Mouse (Mus musculus) thymus, postnatal 36 days (tissue): Measurements from ENCODE around the gene Rnaset2b.
"Not testable (repeated sequence)": the region's sequence is repeated elsewhere in the genome, so short reads cannot be mapped to it uniquely, and the experiment has no call there.

Experiments used
- DNase-seq, 2 experiments: peaks; one replicate each; pipeline ENCODE4 v3.0.0; 2022; ENCODE audit warnings: mixed read lengths in 2 of 2

Gene Rnaset2b

DNA sequence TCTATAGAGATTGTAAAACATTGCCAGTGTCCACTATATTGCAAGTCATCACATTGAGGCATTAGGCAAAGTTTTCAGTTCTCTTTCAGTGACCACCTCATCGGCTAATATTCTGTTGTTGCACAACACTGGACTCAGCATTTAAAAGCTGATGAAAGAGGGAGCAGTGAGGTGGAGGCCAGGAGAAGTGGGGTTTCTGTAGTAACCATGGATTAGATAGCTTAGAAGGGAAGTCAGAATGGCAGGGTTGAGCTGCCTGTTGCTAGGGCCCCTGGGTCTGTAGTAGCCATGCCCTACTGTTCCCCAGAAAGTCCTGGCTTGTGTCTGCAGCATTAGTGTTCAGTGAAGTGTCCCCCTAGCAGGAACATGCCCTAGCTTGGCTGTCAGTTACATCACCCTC is 15.7 kb downstream of the Rnaset2b start:
- not testable (repeated sequence) for DNase-seq

DNA sequence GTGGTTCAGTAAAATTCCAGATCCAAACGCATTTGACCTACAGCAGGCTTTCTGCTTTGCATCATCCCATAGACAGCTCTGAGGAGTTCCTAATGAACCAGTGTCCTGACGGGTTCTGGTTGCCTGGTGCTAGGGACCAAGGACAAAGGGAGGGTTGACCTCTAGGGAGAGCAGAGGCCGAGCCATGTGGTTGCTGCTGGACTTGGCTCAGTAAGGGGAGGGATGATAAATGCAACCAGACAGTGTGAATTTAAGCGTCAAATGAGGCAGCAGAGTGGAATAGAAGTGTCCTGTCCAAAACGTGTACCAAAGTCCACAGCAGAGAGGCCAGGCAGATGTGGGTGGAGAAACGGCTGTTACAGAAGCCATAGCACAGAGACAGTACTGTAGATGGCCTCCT is 25.1 kb downstream of the Rnaset2b start:
- DNase-seq, result not testable (repeated sequence)

DNA sequence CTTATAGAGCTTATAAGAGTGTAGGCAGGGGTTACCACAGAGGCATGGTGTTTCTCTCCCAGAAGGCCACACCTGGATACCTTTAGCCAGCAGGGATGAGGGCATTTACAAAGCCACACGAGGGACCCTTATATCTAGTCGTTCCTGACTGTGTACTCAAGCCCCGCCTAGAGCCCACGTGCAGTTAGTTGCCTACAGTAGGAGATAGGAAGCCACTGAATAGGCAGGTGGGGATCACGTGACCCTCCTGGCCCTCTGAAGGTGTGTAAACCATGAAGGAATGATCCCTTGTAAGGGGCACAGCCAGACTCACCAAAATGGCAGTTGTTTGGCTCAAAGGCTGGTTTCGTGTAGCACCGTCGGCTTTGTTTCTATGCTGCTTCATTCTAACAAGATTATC is 26.4 kb downstream of the Rnaset2b start:
- DNase-seq, result not testable (repeated sequence)

DNA sequence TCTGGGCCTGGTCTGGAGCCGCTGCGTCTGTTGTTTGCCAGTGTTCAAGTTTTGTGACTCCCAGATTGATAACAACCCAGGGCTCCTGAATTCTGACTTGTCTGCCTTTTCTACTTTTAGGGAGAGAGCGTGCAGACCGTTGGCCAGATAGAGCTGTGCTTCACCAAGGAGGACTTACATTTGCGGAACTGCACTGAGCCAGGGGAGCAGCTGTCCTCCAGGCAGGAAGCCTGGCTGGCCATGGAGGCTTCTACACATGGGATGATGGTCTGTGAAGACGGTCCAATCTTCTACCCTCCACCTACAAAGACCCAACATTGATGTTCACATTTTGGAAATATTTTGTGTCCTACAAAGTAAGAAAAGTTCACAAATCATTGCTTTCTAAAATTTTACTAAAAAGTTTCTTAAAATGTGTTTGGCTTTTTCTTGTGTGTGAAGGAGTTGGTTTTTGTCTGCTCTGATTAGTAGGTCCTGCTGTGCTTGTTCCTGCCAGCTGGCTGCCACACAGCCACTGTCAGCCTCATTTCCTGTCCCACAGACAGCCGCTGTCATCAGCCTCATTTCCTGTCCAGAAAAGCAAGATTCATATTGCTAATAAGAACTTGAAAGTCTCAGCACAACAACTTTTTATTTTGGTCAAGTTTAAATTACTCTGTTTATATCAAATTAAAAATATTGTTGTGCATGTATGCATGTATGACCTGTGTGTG is 27.5 kb downstream of the Rnaset2b start:
- DNase-seq, result not testable (repeated sequence)

DNA sequence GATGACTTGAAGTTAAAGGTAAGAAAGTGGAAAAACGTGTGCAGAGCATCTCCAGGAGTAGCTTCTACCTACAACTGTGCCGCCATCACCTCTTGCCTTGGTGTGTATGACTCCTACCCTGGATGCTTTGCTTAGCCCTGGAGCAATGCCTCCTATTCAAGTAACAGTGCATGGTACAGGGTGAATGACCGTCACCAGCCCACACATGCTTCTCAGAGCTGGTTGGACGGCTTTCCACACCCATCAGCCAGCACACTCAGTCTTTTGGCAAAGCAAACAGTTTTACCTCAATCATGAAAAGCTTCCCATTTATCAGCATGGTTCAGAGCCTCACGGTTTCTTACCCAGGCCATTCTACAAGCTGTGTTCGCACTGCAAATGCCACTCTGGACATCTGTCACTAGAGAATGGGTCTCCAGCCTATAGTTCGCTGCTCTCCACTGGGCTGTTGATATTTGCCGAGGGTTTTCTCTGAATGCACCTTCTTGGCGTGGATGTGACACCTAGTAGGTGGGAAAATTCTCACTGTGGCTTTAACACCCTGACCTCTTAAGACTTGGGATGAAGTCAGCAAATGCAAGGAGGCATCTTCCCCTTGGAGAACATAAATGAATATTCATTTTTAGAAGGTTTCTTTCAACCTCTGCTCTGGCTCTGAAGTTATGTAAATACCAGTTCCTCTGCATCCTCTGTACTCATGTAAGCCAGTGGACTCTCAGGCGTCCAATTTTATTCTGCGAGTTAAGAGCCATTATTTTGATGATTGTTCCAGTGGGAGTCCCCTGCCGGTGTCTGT is 31.6 kb downstream of the Rnaset2b start:
- DNase-seq, result not testable (repeated sequence)

DNA sequence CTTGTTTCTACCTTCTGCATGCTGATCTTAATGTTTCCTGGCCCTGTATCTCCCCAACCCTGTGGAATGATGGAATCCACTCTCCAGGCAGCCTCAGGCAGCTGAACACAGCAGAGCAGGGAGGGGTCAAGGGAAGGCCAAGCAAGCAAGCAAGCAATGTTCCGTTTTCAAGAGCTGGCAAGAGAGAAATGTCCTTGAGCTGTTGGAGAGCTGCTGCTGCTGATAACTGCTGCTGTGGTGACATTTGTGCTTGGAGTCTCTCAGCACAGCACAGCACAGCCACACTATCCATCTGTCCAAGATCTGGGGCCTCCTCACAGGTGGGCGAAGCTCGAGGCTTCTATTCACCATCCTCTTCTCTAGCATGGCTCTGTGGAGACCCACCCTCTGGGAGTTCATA is 33.0 kb downstream of the Rnaset2b start:
- not testable (repeated sequence) for DNase-seq

DNA sequence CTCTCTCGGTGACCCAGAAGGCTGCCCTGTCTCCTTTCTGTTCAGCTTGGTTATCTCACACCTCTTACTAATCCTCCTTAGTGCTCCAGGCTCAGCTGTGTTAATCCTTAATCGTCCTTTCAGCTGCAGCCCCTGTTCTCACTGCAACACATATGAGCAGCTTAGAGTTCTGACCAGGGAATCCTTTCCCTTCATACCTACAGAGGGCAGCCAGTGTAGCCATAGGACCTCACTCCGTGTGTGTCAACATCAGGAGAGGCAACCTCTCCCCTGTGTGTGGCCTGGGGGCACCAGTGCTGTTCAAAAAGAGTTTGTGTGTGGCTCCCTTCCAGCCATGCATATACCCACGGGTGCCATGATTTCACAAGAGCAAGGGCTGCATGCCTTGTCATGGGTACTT is 35.2 kb downstream of the Rnaset2b start:
- not testable (repeated sequence) for DNase-seq

DNA sequence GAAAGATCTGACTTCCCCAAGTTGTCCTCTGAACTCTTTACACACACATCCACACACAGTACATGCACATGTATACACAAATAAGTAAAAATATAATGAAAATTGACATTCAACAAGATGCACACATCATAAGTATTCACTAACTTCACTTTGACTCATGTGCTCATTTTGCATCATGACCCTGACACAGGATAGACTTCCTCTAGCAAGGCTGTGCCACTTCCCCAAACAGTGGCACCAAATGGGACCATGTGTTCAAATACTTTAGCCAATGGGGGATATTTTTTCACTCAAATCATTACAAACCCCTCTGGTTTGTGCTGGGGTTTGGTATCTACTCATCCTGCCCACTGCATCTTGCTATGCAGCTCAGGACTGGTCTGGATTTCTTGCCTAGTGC is 38.5 kb downstream of the Rnaset2b start:
- not testable (repeated sequence) for DNase-seq

DNA sequence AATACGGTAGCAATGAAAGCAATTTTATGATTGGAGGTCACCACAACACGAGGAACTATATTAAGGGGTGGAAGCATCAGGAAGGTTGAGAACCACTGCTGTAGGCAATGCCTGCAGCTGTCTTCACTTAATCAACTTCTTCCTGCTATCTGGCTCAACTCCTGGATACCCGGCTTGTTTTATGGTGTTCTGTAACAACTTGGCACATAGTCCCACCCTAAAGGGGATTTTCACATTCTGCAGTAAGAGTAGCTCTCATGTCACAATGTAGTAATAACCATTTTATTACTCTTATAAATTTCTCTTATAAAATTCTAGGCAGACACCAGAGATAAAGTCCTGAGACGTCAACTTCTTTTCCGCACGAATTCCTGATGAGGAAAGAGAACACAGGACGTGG is 39.0 kb downstream of the Rnaset2b start:
- DNase-seq, result not testable (repeated sequence)

DNA sequence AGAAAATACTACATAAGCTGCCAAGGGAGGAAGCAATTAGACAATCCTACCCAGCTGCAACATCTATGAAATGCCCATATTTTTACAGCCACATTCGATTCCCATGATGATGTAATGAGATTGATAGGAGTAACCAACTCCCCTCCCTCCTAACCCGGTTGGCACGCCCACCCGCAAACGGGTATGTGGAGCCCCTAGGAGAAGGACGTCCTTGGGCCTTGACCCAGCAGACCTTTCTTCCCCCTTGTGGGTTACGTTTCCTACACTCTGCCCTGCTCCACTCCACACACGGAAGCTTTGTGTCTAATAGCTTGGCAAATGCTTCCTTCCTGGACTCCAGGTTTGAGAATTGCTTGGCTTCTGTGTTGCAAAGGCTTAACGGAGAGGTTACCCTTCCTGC is 39.5 kb downstream of the Rnaset2b start:
- DNase-seq, result not testable (repeated sequence)

DNA sequence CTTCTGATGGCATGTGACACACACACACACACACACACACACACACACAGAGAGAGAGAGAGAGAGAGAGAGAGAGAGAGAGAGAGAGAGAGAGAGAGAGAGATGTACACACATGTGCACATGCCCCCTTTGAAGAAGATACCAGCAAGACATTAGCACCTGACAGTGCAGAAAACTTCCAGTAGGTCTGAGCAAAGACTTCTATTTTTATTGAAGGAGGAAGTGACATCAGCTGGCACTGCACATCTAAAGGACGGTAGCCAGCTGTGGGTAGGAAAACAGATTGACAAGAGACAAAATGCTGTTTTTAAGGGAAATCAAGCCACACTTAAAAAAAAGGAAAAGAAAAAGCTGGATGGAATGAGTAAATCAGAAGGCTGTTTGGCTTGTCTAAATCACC is 43.8 kb downstream of the Rnaset2b start:
- not testable (repeated sequence) for DNase-seq

DNA sequence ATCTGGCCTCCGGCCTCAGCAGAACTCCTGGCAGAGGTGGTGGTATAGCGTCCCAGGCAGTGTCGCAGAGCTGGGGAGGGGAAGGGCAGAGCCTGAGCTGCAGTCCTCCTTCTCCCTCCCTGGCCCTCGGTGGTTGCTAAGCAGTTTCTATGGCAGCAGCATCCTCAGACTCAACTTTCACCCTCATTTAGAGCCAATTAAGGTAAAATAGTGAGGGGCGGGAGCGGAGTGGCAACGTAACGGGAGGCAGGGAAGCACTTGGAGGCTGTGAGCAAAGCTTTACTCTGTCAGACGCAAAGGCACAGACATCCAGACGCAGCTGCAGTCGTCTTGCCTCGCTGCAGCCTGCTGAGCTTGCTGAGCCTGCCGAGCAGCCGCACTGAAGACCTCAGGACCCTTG is 54.8 kb downstream of the Rnaset2b start, which contains the start of gene Gm1604a:
Gm1604a (plus strand) TSS at position 312 of the 400 bp plus-strand sequence.
- not testable (repeated sequence) for DNase-seq

DNA sequence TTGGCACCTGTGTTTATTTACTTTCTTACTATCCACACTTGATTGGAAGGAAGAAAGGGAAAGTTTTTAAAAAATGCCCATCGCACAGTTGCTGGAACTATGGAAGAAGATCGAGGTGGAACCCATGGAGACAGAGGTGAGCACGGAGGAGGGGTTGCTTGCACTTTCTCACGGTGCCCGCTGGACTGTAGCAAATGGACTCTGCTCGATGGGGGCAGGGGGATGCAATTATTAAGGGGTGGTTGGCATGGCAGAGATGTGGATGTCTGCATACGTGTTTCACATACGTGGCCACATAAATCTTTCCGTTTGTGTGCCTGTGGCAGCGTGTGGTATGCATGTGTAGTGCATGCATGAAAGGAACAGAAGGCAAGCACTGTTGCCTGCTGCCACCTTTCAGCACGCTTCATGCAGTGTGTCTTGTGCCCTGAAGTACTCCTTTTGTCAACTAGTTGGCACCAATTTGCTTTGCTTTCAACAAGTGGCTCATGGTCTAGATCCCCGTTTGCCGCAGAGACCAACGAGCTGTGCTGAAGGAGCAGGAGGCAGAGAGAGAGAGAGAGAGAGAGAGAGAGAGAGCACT is 55.4 kb downstream of the Rnaset2b start:
- DNase-seq, result not testable (repeated sequence)

DNA sequence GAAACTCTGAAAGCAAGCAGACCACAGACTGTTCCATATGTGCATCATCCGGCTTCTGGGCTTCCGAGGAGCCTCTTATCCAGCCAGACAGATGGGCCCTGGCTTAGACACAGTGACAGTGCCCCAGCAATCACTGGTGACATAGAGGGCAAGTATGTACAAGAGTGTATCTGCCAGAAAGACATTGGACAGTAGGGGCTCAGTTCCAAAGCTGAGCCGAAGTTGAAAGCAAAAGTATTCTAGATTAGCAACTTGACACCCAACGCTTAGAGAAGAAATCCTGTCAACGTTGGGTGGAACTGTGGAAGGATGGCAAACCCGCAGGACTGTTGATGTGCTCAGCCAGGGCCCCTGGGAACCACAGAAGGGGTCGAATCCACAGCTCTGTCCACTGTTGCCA is 59.8 kb downstream of the Rnaset2b start:
- not testable (repeated sequence) for DNase-seq

DNA sequence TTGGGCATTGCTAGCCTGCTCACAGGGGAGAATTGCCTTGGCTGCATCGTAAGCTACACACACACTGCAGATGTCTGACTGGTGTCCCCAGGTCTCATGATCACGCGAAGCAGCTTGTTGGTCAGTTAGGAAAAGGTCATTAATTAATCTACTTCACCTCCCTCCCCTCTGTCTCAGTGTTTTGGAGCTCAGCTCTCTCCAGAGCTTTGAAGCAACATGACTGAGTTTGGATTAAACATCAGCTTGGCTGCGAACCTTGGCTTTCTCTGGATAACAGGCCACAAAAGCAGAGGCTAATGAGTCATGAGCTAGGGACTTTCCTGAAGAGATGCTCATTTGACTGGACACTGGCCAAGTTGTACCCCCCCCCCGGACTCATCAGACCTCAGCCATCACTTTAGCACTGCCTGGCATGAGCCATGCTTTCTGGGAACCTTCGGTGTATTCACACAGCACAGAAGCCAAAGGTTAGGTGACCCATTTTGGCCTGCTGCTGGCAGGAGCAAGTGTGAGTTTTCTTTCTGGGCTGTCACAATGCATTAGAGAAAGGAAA is 60.3 kb downstream of the Rnaset2b start:
- not testable (repeated sequence) for DNase-seq

DNA sequence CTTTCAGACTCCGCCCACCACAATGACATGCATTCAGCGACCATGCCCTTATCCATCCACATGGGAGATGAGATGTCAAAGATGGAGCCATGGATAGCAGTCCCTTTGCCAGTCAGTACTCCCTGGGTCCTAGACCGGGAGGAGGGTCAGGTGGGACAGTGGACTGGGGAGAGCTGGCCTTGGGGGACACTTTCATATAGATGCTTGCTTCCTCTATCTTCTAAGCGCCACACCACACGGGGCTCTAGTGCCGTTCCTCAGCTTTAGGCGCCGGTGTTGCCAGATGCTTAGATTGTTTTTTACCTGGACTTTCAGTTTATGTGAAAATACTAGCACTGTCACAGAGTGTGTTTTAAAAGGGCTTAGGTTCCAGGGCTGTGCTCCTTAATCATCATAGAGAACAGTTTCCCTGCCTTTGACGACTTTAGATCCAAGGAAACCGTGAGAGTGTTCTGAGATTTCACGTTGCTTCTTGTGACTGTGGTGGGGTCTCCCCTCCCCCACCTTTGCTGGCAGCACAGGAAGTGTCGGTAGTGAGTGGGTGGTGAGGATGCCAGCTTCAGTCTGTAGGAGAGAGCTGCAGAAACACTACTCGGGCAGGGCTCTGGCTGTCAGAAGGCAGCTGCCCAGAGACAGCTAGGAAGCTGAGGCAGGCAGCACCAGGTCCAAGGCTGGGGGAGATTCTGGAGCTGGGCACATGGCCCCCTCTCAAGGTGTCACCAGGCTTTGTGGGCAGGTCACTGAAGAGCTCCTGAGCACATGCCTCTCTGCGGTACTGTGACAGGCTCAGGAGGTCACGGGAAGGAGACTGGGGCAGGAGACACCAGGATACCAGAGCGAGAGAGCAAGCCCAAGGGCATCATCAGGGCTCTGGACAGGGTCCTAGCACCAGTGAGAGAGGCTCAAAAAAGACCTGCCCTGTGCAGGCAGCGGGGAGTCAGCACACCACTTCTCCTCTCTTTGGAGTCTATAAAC is 63.0 kb downstream of the Rnaset2b start:
- DNase-seq, result not testable (repeated sequence)
